Mouse (Mus musculus) embryo, embryonic 11 days (tissue): ENCODE results near the gene Nupl2.

Source experiments
- DNase-seq: peaks from one replicate; pipeline ENCODE4 v3.0.0-alpha.2; 2015

The Nupl2 gene

DNA sequence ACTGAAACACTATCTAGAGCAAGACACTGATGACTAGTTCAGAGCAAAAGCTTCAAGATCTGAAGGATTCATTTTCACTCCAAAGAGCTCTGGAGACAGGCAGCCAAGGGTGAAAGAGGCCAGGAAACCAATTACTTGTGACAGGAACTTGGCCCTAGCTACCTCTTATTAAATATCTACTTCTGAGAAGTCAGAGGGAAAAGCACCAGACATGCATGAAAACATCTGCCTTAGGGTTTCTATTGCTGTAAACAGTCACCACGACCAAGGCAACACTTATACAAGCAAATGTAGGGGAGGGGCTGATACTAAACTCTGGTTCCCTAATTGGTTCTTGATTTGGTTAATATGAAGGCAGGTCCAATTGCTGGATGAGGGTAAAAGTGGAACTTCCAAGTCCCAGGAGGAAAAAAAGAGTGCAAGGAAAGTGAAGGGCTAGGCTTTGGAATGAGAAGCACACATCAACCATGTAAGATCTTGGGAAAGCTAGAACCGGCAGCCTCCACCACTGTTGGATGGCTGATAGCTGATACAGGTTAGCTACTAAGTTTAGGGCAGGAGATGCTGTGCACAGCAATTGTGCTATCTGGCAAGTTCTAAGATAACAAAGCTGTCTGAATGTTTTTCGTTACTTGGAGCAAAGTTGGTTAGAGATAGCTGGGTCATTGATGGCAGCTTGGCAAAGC, 49.2 kb downstream of the Nupl2 start:
- DNase-seq = no peak

DNA sequence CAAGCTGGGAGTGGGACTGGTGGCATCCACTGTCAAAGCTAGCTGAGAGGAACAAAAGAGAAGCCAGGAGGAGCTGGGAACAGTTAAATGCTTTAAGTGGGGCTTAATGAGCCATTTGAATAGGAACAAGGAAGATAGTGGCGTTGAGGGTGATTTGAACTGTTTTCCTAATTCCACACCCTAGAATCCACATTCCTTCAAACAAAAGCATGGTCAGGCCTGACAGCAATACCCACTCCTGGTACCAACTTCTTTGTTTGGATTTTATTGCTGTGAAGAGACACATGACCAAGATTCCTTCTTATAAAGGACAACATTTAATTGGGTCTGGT, 49.8 kb downstream of the Nupl2 start:
- no peak for DNase-seq

DNA sequence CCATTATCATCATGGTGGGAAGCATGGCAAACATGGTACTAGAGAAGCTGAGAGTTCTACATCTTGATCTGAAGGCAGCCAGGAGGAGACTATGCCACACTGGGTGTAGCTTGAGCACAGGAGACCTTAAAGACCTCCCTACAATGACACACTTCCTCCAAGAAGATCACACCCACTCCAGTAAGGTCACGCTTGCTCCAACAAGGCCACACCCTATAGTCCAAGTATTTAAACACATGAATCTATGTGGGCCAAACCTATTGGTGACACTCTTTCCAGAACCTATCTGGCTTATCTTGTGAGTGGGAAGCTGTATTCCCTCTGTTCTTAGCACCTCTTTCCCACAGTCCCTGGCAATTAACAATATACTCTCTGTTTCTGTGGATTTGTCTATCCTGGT, 50.1 kb downstream of the Nupl2 start:
- DNase-seq = no peak
